Mouse (Mus musculus): ENCODE data around the gene L3mbtl3. TPM values are rescaled to one million over a fixed set of nuclear protein-coding genes. Genes with fewer than 3 reads are reported as not detected.
A peak's percentile ranks its signal among the peaks of the same experiment; 100 is the strongest.

L3mbtl3 gene
- total and polyA plus RNA-seq, 3 experiments = 11.8 to 19.5 (median 18.0) TPM

GRCm38 (mm10) chr10:26364326-26364856 lies 11.4 kb downstream of the L3mbtl3 start:
- peak; percentile 47 for TF ChIP-seq HCFC1 (IDR thresholded peaks at IDR 0.05; ENCODE audit: low read depth, low read length)
- TF ChIP-seq SIN3A (IDR thresholded peaks at IDR 0.05; ENCODE audit: low read length) = peak; percentile 59; the same call in 1 of the 2 replicates
- peak; percentile 34; the same call in 1 of the 2 replicates for TF ChIP-seq ELF1 (IDR thresholded peaks at IDR 0.05; ENCODE audit: low read depth, low read length)
- no peak; the same call in 1 of the 2 replicates for TF ChIP-seq RAD21 (IDR thresholded peaks at IDR 0.05; ENCODE audit: low read depth, low read length)
- TF ChIP-seq PAX5 (IDR thresholded peaks at IDR 0.05; ENCODE audit: low read length) = no peak
- TF ChIP-seq NELFE (IDR thresholded peaks at IDR 0.05; ENCODE audit: low read depth, low read length) = no peak
- TF ChIP-seq MAZ (IDR thresholded peaks at IDR 0.05; ENCODE audit: low read depth, low read length) = no peak
- peak; percentile 57; the same call in 1 of the 2 replicates for TF ChIP-seq EP300 (IDR thresholded peaks at IDR 0.05; ENCODE audit: low read length)
- no peak for TF ChIP-seq NRF1 (IDR thresholded peaks at IDR 0.05; ENCODE audit: low read depth, low read length)
- TF ChIP-seq TBP (conservative IDR thresholded peaks at IDR 0.05; ENCODE audit: low read depth, low read length) = peak; percentile 56; the same call in 1 of the 2 replicates
- 0 out of 2 replicates have a peak, but pooled peaks have one; percentile 14 for TF ChIP-seq MAFK (IDR thresholded peaks at IDR 0.05; ENCODE audit: insufficient replicate concordance, low read length)
- no peak for TF ChIP-seq GABPA (IDR thresholded peaks at IDR 0.05; ENCODE audit: insufficient replicate concordance, low read depth, low read length)
- 0 out of 2 replicates have a peak, but pooled peaks have one; percentile 39 for TF ChIP-seq RCOR1 (conservative IDR thresholded peaks at IDR 0.05; ENCODE audit: low read depth, low read length)
- no peak for TF ChIP-seq USF2 (conservative IDR thresholded peaks at IDR 0.05; ENCODE audit: low read depth, low read length)
- no peak for TF ChIP-seq BHLHE40 (IDR thresholded peaks at IDR 0.05; ENCODE audit: low read depth, low read length)
- 0 out of 2 replicates have a peak, but pooled peaks have one; percentile 15 for TF ChIP-seq ETS1 (conservative IDR thresholded peaks at IDR 0.05; ENCODE audit: low read depth, low read length)
- TF ChIP-seq POLR2A (IDR thresholded peaks at IDR 0.05; ENCODE audit: low read depth, low read length) = peak; percentile 23; the same call in 1 of the 2 replicates
- peak; percentile 80 for TF ChIP-seq ZNF384 (IDR thresholded peaks at IDR 0.05; ENCODE audit: low read depth, low read length)
- TF ChIP-seq CTCF (conservative IDR thresholded peaks at IDR 0.05 in 1 of 2, IDR thresholded peaks at IDR 0.05 in 1 of 2; ENCODE audit: low read depth in 2 of 2, low read length in 2 of 2) = peak in 1 of 2 experiments; percentile 25; a peak in 2 of 4 replicates
- TF ChIP-seq JUN (IDR thresholded peaks at IDR 0.05; ENCODE audit: insufficient read depth, low read depth, low read length) = peak; percentile 63; the same call in 1 of the 2 replicates
- TF ChIP-seq JUND (conservative IDR thresholded peaks at IDR 0.05; ENCODE audit: low read depth, low read length) = peak; percentile 79
- no peak for TF ChIP-seq CHD1 (IDR thresholded peaks at IDR 0.05; ENCODE audit: low read depth, low read length)
- TF ChIP-seq SMC3 (IDR thresholded peaks at IDR 0.05; ENCODE audit: low read depth, low read length) = no peak
- TF ChIP-seq MEF2A (IDR thresholded peaks at IDR 0.05; ENCODE audit: borderline replicate concordance, low read depth, low read length) = 0 out of 2 replicates have a peak, but pooled peaks have one; percentile 17
- peak; percentile 13; the same call in 1 of the 2 replicates for TF ChIP-seq MYC (IDR thresholded peaks at IDR 0.05; ENCODE audit: low read depth, low read length)
- dilution Hi-C loops (cut with MboI; ENCODE audit: extremely low pct_ligation_motif_present, extremely low pct_unique_long_range_greater_than_20kb, low sequenced_read_pairs) (no loop called here), in situ Hi-C loops (cut with MboI; ENCODE audit: low pct_ligation_motif_present, low pct_unique_long_range_greater_than_20kb, low sequenced_read_pairs) (loop anchor here (25.0 kb wide), 1 partner anchor 523 kb away; no protein-coding TSS in a partner anchor)
- peaks cover 6 to 43% of the 10 kb centered on the region in 2 experiments for H3K36me3 ChIP-seq (replicated peaks in 1 of 2; ENCODE audit: control insufficient read depth in 1 of 2, insufficient read depth in 1 of 2, low read length in 1 of 2)
- H3K79me2 ChIP-seq (replicated peaks; ENCODE audit: control insufficient read depth, extremely low read depth, insufficient read depth, poor library complexity, severe bottlenecking) = peaks cover 12% of the 10 kb centered on the region; the same call in 1 of the 2 replicates
- no peak overlapping the region for H3K4me3 ChIP-seq (replicated peaks in 1 of 3; ENCODE audit: low read depth in 2 of 3, low read length in 2 of 3, poor library complexity in 1 of 3)
- peaks cover 6 to 33% of the 10 kb centered on the region in 2 experiments; a peak in 3 of 4 replicates for H3K4me1 ChIP-seq (ENCODE audit: control insufficient read depth in 1 of 2, insufficient read depth in 2 of 2)
- no peaks in the 10 kb centered on the region for H3K9me3 ChIP-seq (replicated peaks; ENCODE audit: low read length)
- peak overlapping the region; percentile 58 for H3K27ac ChIP-seq (ENCODE audit: insufficient read depth, low read depth)
- no peaks in the 10 kb centered on the region for H3K27me3 ChIP-seq (replicated peaks)
- DNase-seq (ENCODE audit: extremely low read depth) = peak; percentile 49
- peak overlapping the region; percentile 63 for H3K9ac ChIP-seq (ENCODE audit: insufficient read depth, low read depth)
- peak overlapping the region; percentile 56; the same call in 1 of the 2 replicates for H3K4me2 ChIP-seq (ENCODE audit: insufficient read depth, low read depth, poor library complexity, severe bottlenecking)
